Mouse (Mus musculus): ENCODE results near the gene Dusp11.
A peak's percentile ranks its signal among the peaks of the same experiment; 100 is the strongest.
"Not testable (repeated sequence)": the region's sequence is repeated elsewhere in the genome, so short reads cannot be mapped to it uniquely, and the experiment has no call there.

Dusp11 gene

GRCm38 (mm10) chr6:85961101-85962091, at the start of gene Dusp11:
Dusp11 (minus strand) TSS chr6:85961667.
- DNase-seq (ENCODE audit: low spot score) = peak; percentile 94

DNA sequence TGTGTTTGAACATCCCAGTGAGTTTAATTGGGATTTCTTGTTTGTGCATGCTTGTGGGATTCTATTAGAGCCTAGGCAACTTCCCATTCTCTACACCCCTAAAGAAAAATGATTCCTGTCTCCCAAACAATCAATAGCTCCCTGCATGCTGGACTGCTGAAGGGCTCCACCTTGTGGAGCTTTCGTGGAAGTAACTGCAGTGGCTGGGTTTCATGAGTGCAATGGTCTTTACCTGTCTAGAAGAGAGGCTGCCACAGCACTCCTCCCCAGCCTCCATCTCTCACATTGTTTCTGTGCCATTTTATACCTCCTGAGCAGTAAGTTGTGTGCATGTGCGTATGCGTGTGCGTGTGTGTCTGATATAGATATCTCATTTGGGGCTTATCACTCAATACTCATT, 48.5 kb upstream of the Dusp11 start:
- DNase-seq (ENCODE audit: low spot score) = peak; percentile 54

- peak; percentile 78 for DNase-seq (ENCODE audit: low spot score)
These were observed 43.0 kb upstream of the Dusp11 start for GRCm38 (mm10) chr6:86004271-86005148.

GRCm38 (mm10) chr6:86003405-86003925, 42.0 kb upstream of the Dusp11 start:
- DNase-seq (ENCODE audit: low spot score) = peak; percentile 14

- DNase-seq (ENCODE audit: low spot score) = not testable (repeated sequence)
These were observed 29.3 kb upstream of the Dusp11 start for GRCm38 (mm10) chr6:85990774-85991173.

DNA sequence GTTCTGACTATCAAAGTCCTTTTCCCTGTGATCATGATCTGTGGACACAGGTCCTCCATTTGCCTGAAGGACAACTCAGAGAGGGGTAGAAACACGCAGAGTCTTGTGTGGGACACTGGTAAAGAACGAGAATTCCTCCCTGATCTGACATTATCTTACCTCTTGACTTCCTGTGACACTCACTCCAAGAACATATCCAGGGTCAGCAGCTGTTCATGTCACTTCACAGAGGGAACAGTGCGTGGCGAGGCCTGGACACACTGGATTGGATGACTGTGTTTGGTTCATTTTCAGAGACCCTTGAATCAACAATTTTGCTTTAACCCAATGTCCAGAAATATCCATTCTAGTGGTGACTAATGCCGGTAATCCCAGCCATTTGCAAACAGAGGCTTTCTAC, 28.1 kb upstream of the Dusp11 start:
- DNase-seq (ENCODE audit: low spot score) = not testable (repeated sequence)

GRCm38 (mm10) chr6:85984351-85984750, 22.9 kb upstream of the Dusp11 start:
- DNase-seq (ENCODE audit: low spot score) = no peak

DNA sequence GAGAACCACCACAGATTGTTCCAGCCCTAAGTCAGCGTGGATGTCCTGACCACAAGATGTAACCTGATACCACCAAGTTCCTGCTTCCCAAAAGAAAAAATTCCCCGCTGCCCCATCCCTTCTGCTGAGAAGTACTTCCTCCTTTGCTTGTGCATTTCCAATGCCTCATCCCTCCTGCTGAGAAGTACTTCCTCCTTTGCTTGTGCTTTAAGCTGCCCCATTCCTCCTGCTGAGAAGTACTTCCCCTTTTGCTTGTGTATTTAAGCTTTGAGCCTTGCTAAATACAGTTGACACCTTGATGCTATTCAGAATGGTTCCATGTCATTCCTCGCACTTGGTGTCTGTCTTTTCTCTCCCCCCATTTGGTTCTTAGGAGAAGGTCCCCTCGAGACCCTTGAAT, 17.3 kb upstream of the Dusp11 start:
- not testable (repeated sequence) for DNase-seq (ENCODE audit: low spot score)

DNA sequence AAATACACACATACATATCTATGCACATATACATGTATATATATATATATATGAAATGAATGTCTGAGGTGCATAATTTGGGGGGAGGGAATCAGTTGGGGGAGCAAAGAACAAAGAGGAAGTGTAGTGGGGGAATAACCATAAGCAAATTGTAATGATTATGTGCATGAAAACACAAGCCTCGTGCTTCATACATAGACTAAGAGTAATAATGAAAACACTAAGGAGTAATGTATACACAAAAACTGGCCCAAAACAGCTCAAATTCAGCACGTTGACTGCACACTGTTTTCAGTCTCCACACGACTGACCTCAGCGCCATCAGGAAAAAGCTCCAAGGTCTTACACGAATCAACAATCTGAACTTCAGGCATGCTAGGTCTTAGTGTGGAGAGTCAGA, 14.8 kb upstream of the Dusp11 start:
- no peak for DNase-seq (ENCODE audit: low spot score)

DNA sequence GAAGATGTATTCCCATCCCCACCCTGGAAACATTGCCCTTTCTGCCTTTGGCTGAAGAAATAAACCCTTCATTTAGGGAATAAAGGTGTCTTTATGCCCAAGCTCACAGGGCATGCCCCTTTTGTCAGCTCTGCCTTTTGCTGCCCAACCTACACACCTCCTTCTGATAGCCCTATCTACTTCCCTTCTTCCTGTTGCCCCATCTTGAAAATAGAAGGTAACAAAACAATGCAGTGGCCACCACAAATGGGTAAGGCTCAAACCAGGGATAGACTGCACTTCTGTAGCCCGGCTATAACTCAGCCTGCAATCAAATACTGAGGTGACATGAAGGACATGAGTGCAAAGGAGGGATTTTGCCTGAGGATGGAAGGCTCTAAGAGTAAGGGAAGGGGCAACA, 14.3 kb upstream of the Dusp11 start:
- no peak for DNase-seq (ENCODE audit: low spot score)

DNA sequence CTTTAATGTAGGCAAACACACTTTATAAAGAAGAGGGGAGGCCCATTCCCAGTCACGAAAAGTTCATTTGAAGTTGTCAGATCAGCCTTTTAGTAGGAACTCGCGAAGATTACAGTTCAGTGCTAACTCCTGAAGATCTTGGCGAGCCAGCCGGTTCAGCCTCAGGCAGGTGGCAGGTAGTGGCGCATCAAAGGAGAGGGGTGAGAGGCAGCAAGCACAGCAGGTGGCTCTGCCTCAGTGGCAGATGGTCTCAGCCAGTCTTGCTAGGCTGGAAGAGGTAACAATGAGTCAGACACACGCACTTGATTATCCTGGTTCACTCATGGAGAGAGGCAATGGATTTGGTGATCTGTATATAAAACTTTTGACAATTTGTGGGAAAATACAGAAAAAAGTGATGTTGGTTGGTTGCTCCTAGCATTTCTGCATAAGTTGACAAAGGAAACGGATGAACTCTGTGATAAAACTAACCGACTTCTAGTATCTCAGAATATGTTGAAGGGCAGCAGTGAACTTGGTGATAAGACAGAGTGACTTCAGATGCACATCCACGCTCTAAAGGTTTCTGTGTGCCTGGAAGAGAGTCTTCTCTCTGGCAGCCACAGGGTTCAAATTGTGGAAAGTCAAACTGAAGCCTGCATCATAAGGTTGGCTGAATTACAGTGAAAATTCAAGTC, 13.6 kb upstream of the Dusp11 start:
- DNase-seq (ENCODE audit: low spot score) = no peak

GRCm38 (mm10) chr6:85973336-85973735, 11.9 kb upstream of the Dusp11 start:
- DNase-seq (ENCODE audit: low spot score) = no peak

GRCm38 (mm10) chr6:85972699-85973098, 11.2 kb upstream of the Dusp11 start:
- no peak for DNase-seq (ENCODE audit: low spot score)

GRCm38 (mm10) chr6:85969889-85970288, 8.4 kb upstream of the Dusp11 start:
- no peak for DNase-seq (ENCODE audit: low spot score)

GRCm38 (mm10) chr6:85966686-85967085, 5.2 kb upstream of the Dusp11 start:
- DNase-seq (ENCODE audit: low spot score) = no peak

DNA sequence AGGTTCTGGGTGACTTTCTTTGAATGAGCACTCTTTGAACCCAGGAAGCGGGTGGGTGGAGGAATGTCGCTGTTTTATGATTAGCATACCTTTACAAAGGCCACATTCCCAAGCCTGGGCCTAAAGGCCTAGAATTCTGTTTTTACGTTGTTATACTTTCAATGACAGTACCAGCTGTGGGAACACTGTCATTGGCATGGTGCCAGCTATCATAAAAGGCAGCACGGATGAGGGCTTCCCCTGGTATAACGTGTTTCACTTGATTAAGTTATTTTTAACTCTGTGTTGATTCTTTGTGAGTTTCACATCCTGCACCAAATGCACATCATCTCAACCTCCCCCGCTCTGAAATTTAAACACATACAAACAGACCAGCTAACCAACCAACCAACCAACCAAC, 4.6 kb upstream of the Dusp11 start:
- DNase-seq (ENCODE audit: low spot score) = not testable (repeated sequence)

DNA sequence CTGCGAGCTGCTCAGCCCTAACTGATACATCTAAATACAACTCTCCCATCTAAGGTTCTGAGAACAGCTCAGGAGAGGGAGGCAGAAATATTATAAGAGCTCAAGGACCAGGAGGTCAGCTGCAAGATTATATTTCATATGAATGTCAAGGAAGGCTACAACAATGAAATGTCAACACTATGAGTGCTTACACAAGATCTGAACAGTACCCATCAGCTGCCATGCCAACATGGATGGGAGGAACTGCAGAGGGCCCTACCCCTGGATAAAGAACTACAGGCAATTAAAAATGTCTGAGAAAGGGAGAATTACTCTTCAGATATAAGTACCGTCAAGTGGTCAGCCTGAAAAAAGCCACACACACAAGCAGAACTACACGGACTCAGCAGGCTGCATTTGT, 3.9 kb downstream of the Dusp11 start:
- no peak for DNase-seq (ENCODE audit: low spot score)

GRCm38 (mm10) chr6:85948549-85948948, 12.9 kb downstream of the Dusp11 start:
- DNase-seq (ENCODE audit: low spot score) = no peak

- DNase-seq (ENCODE audit: low spot score) = no peak
These were observed 19.0 kb downstream of the Dusp11 start for GRCm38 (mm10) chr6:85942469-85942868.

DNA sequence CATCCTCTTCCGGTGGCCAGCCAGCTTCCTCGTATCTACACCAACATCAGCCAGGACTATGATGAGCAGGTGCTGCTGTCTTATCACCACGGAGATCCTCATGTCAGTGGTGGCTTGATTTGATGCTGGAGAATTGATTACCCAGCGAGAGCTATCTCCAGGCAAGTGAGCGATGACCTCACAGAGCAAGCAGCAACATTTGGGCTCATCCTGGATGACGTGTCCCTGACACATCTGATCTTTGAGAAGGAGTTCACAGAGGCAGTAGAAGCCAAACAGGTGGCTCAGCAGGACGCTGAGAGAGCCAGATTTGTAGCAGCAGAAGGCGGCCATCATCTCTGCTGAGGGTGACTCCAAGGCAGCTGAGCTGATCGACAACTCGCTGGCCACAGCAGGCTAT, 22.8 kb downstream of the Dusp11 start:
- DNase-seq (ENCODE audit: low spot score) = no peak

DNA sequence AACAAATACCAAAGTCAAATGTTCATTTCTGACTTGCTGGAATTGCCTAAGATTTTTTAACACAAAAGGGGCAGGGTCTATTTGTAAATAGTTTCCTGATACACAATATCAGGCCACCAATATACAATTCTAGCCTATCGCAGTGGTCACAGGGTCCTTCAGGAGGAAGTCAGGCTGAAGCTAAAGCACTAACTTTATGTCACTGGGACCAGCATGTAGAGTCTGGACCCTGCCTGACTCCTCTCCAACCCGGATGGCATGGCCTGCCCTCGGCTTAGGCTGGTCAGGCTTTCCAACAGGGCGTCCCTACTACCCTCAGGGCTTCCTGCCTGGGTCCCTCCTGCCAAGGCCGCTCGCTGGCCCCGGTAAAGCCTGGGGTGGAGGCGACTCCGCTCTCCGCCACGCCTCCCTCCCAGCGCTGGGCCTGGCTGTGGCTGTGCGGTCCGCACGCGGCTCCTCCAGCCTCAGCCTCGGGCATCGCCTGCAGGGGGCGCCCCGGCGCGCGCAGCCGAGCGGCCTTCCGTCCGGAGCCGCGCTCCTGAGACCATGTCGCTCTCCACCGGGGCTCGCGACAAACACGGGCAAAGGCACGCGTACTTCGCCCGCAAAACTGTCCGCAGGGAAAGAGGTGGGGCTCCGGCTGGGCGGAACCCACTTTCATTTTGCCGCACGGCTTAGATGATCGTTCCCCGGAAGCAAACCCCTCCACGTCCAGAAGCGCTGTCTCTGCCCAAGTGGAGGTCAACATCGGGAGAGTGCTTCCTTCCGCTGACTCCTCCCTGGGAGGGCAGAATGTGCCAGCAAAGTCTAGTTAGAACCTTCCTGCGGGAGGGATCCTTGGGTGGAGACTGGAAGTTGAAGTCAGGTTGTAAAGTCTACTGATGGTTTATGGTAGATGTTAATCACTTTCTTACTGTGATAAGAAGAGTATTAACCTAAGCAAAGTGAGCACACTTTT, 24.7 kb downstream of the Dusp11 start:
- DNase-seq (ENCODE audit: low spot score) = peak; percentile 83

Data from urinary bladder, postnatal 14 days (tissue).